Mouse (Mus musculus) liver, embryonic 14.5 days (tissue): ENCODE measurements at regions not wholly inside any gene's neighbourhood (a gene's known extent, or its start where the extent isn't known, plus 50 kb on each side); places are given as distances from the start of the nearest gene placed in this dataset.

Source experiments
- ATAC-seq: fragments of 200-750 bp; cut with Nextera tagmentation; 2 replicates; pipeline ENCODE4 v1.8.0; 2017; ENCODE audit warnings: moderate number of reproducible peaks, mild to moderate bottlenecking, moderate library complexity; ENCODE audit not compliant: insufficient read depth
- DNase-seq, 3 experiments: peaks; one replicate each; pipeline ENCODE4 v3.0.0-alpha.2; 2012 to 2013; ENCODE audit warnings: low read depth in 3 of 3, low spot score in 3 of 3
- H3K27ac ChIP-seq: fragments of 300-500 bp; sonication (generic); 2 replicates; pipeline ENCODE4 v1.5.1; 2014; ENCODE audit warnings: moderate library complexity, mild to moderate bottlenecking, control low read depth, inconsistent platforms
- H3K27me3 ChIP-seq: fragments of 300-500 bp; sonication (generic); 2 replicates; pipeline ENCODE4 v1.6.1; 2014; ENCODE audit warnings: mild to moderate bottlenecking, low read length, moderate library complexity; ENCODE audit not compliant: control insufficient read depth, insufficient read depth
- H3K36me3 ChIP-seq: fragments of 300-500 bp; sonication (generic); replicated peaks from 2 replicates; pipeline ENCODE4 v1.6.1; 2014; ENCODE audit warnings: low read depth; ENCODE audit not compliant: control insufficient read depth, insufficient read depth
- H3K4me1 ChIP-seq, 2 experiments: fragments of 200-500 bp in 1 of 2; fragments of 300-500 bp in 1 of 2; sonication (generic) in 1 of 2; replicated peaks; 2 replicates each; pipeline ENCODE4 v1.6.1; 2012 to 2014; ENCODE audit warnings: antibody characterized with exemption in 1 of 2, inconsistent platforms in 1 of 2, low read length in 1 of 2; ENCODE audit not compliant: control insufficient read depth in 2 of 2, insufficient read depth in 2 of 2
- H3K4me2 ChIP-seq: fragments of 300-500 bp; sonication (generic); 2 replicates; pipeline ENCODE4 v1.6.1; 2014; ENCODE audit warnings: low read depth, mild to moderate bottlenecking, control low read depth, moderate library complexity
- H3K4me3 ChIP-seq, 2 experiments: fragments of 200-500 bp in 1 of 2; fragments of 300-500 bp in 1 of 2; sonication (generic) in 1 of 2; 2 replicates each; pipeline ENCODE4 v1.5.1; 2012 to 2014; ENCODE audit warnings: low read depth in 2 of 2, low read length in 2 of 2, mild to moderate bottlenecking in 2 of 2, control low read depth in 1 of 2, inconsistent platforms in 1 of 2, moderate library complexity in 1 of 2; ENCODE audit not compliant: insufficient read depth in 1 of 2
- H3K9ac ChIP-seq: fragments of 300-500 bp; sonication (generic); replicated peaks from 2 replicates; pipeline ENCODE4 v1.6.1; 2014; ENCODE audit warnings: mild to moderate bottlenecking, control low read depth, moderate library complexity
- H3K9me3 ChIP-seq: fragments of 300-500 bp; sonication (generic); 2 replicates; pipeline ENCODE4 v1.6.1; 2016; ENCODE audit warnings: low read length, mixed read lengths; ENCODE audit not compliant: control insufficient read depth
- CTCF ChIP-seq: IDR thresholded peaks from 2 replicates; pipeline ENCODE4 v1.5.1; 2016; ENCODE audit warnings: antibody characterized with exemption, low read depth, control low read depth
- EP300 ChIP-seq: IDR thresholded peaks from 2 replicates; pipeline ENCODE4 v1.6.1; 2016; ENCODE audit warnings: antibody characterized with exemption, low read depth
- WGBS: fragments of 180-500 bp; shearing (Covaris S2); extraction: QIAGEN DNeasy Blood & Tissue Kit; methylation state at CpG from one replicate; pipeline ENCODE4 v1.1.7; 2014; ENCODE audit not compliant: insufficient replicate concordance; 5-methylcytosine and 5-hydroxymethylcytosine counted together

GRCm38 (mm10) chr10:98474581-98474980 is 439.6 kb upstream of the Atp2b1 start:
- Histone ChIP-seq H3K4me2 (no peak overlapping the region), H3K9me3 (no peaks in the 10 kb centered on the region), H3K9ac (no peak overlapping the region), H3K27ac (no peak overlapping the region), H3K36me3 (no peaks in the 10 kb centered on the region), H3K4me1 (no peaks in the 10 kb centered on the region), H3K27me3 (no peaks in the 10 kb centered on the region), H3K4me3 (no peak overlapping the region)
- ATAC-seq = no peak
- TF ChIP-seq CTCF (no peak), EP300 (no peak)
- DNase-seq = no peak
- WGBS = 47% methylated on average over 3 of the region's 3 CpGs

GRCm38 (mm10) chr10:98485751-98486681 is 428.2 kb upstream of the Atp2b1 start:
- no peaks in the 10 kb centered on the region for H3K4me1 ChIP-seq
- H3K27me3 ChIP-seq = no peaks in the 10 kb centered on the region
- DNase-seq (no peak), ATAC-seq (no peak)
- H3K36me3 ChIP-seq = no peaks in the 10 kb centered on the region
- no peak overlapping the region for H3K4me2 ChIP-seq
- no peak overlapping the region for H3K4me3 ChIP-seq
- no peak overlapping the region for H3K27ac ChIP-seq
- H3K9ac ChIP-seq = no peak overlapping the region
- WGBS = 73% methylated on average over 20 of the region's 20 CpGs
- TF ChIP-seq EP300 (no peak), CTCF (no peak)
- no peaks in the 10 kb centered on the region for H3K9me3 ChIP-seq

- H3K9me3 ChIP-seq = no peaks in the 10 kb centered on the region
- DNase-seq = peak in 2 of 3 experiments; percentile 17 to 18
- no peaks in the 10 kb centered on the region for H3K4me1 ChIP-seq
- H3K9ac ChIP-seq = no peak overlapping the region
- no peaks in the 10 kb centered on the region for H3K36me3 ChIP-seq
- no peaks in the 10 kb centered on the region for H3K27me3 ChIP-seq
- H3K4me3 ChIP-seq = no peak overlapping the region
- ATAC-seq = no peak
- H3K4me2 ChIP-seq = no peak overlapping the region
- 13% methylated on average over 8 of the region's 8 CpGs for WGBS
- TF ChIP-seq CTCF (peak; percentile 73), EP300 (no peak)
- no peak overlapping the region for H3K27ac ChIP-seq
Observed at GRCm38 (mm10) chr10:98494354-98494753, 419.9 kb upstream of the Atp2b1 start.

GRCm38 (mm10) chr10:98496254-98496653 is 418.0 kb upstream of the Atp2b1 start:
- Histone ChIP-seq H3K36me3 (no peaks in the 10 kb centered on the region), H3K4me2 (no peak overlapping the region), H3K4me1 (no peaks in the 10 kb centered on the region), H3K9me3 (no peaks in the 10 kb centered on the region), H3K27ac (no peak overlapping the region), H3K4me3 (no peak overlapping the region), H3K9ac (no peak overlapping the region), H3K27me3 (no peaks in the 10 kb centered on the region)
- DNase-seq = no peak
- no peak for TF ChIP-seq CTCF
- TF ChIP-seq EP300 = no peak
- 60% methylated on average over 4 of the region's 4 CpGs for WGBS
- no peak for ATAC-seq

- Histone ChIP-seq H3K4me3 (no peak overlapping the region), H3K27me3 (no peaks in the 10 kb centered on the region), H3K36me3 (no peaks in the 10 kb centered on the region), H3K9me3 (no peaks in the 10 kb centered on the region), H3K4me2 (no peak overlapping the region), H3K27ac (no peak overlapping the region), H3K9ac (no peak overlapping the region), H3K4me1 (no peaks in the 10 kb centered on the region)
- TF ChIP-seq CTCF = no peak
- ATAC-seq (no peak), DNase-seq (no peak)
- 71% methylated on average over 4 of the region's 4 CpGs for whole genome bisulfite sequencing
Observed at GRCm38 (mm10) chr10:98500315-98500714, 413.9 kb upstream of the Atp2b1 start.
